Mouse (Mus musculus): ENCODE results near the gene Tal1.

Tal1 gene

GRCm38 (mm10) chr4:115113266-115113665 lies 57.0 kb downstream of the Tal1 start:
- DNase-seq (ENCODE audit: low read depth, low spot score): no peak

GRCm38 (mm10) chr4:115119642-115120041 lies 63.4 kb downstream of the Tal1 start:
- DNase-seq (ENCODE audit: low read depth, low spot score): no peak

GRCm38 (mm10) chr4:115121162-115121561 lies 64.9 kb downstream of the Tal1 start:
- no peak for DNase-seq (ENCODE audit: low read depth, low spot score)
